Mouse (Mus musculus): Measurements from ENCODE around the gene Bdkrb2.

Gene Bdkrb2

DNA sequence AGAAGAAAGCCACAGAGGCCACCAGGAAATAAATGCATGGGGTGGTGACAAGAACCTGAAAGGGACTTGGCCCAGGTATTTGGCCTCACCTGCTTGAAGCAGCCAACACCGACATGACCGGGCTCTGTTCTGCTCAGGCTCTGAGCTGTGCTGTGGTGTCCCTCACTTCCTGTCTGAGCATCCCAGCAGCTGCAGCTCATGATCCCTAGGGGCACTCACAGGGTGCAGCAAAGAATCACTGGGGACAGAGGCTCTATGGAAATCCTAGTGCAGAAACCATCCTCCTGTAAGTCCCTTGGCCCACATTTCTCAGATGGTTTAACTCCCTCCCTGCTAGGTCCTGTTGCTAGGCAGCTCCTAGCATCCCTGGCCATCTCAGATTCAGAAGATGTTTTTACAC lies 15.9 kb upstream of the Bdkrb2 start:
- no peak for DNase-seq (ENCODE audit: low spot score)

GRCm38 (mm10) chr12:105548001-105548400 lies 15.0 kb upstream of the Bdkrb2 start:
- no peak for DNase-seq (ENCODE audit: low spot score)

GRCm38 (mm10) chr12:105548881-105549280 lies 14.1 kb upstream of the Bdkrb2 start:
- no peak for DNase-seq (ENCODE audit: low spot score)

- DNase-seq (ENCODE audit: low spot score) = no peak
Measured at GRCm38 (mm10) chr12:105549835-105550802, 12.9 kb upstream of the Bdkrb2 start.

GRCm38 (mm10) chr12:105551551-105551989 lies 11.5 kb upstream of the Bdkrb2 start:
- no peak for DNase-seq (ENCODE audit: low spot score)

GRCm38 (mm10) chr12:105554151-105554772 lies 8.8 kb upstream of the Bdkrb2 start:
- no peak for DNase-seq (ENCODE audit: low spot score)

GRCm38 (mm10) chr12:105555172-105555571 lies 7.9 kb upstream of the Bdkrb2 start:
- no peak for DNase-seq (ENCODE audit: low spot score)

GRCm38 (mm10) chr12:105557250-105557925 lies 5.6 kb upstream of the Bdkrb2 start:
- DNase-seq (ENCODE audit: low spot score) = no peak

GRCm38 (mm10) chr12:105561007-105561534 lies 2.0 kb upstream of the Bdkrb2 start:
- no peak for DNase-seq (ENCODE audit: low spot score)

DNA sequence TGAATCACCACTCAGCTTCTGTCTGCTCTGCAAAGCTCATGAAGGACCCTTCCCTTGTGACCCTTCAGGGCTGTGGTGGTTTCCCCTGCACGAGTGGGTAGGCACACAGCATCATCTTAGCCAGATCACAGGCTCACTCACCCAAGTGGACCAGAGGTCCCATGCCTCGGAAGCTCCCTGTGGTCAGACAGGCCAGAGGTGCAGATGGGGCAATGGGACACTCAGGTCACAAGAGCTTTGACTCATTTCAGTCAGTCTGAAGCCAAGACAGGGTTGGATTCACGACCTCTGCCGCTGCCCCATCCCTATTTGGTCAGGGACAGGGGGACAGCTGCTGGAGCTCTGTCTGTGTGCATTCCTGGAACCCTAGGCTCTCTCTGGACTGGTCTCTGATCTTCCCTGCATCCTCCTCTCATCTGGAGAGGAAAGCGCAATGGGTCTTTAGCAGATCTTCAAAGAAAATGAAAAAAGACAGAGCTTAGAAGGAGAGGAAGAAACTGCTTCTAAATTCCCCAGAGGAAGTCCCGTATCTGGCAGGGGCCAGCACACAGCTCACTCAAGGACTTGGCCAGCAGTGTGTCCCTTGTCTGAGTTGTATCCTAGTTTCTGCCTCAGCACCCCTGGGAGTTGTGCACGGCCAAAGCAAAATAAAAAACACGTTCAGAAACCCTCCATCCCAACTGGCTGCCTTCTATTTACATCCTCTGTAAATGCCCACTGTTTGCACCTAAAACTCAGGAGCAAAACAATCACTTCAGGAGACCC lies 788 bp upstream of the Bdkrb2 start:
- DNase-seq (ENCODE audit: low spot score) = no peak

GRCm38 (mm10) chr12:105563726-105564275 lies 775 bp downstream of the Bdkrb2 start:
- DNase-seq (ENCODE audit: low spot score) = no peak

DNA sequence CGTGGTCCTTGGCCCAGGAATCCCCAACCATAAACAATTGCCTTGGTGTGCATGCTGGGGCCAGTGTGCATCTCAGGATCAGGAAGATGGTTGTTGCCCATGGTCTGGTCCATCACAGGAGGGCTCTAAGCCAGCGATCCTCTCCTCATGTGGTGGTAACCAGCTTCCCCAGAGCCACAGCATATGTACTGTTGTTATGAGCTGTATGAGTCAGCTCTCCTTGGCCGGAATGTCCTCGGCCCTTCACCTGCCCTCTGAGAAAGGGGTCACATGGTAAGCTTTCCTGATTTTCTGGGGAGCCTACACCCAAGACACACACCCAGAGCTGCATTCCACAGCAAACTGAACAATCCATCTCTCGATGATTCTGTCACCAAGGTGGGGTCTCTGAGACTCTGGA lies 2.2 kb downstream of the Bdkrb2 start:
- no peak for DNase-seq (ENCODE audit: low spot score)

DNA sequence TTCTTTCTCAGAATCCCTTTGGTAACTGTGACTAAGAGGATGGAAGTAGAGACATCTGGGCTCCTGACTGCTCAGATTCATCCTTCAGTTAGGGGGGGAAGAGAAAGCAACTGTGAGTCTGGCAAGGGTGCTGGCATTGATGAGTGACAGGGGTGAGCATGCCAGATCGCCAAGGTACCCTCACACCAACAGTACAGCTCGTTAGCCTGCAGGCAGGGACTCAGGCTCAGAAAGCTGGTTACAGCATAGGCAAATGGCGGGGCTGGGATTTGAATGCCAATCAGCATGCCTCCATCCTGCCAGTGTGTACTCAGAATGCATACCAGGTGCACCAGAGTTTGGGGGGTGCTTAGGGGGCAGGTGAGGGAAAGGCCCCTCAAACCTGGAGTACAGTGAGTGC lies 8.8 kb downstream of the Bdkrb2 start:
- DNase-seq (ENCODE audit: low spot score) = no peak

- no peak for DNase-seq (ENCODE audit: low spot score)
Measured at GRCm38 (mm10) chr12:105572622-105573021, 9.6 kb downstream of the Bdkrb2 start.

GRCm38 (mm10) chr12:105574356-105574755 lies 11.3 kb downstream of the Bdkrb2 start:
- DNase-seq (ENCODE audit: low spot score) = no peak

- no peak for DNase-seq (ENCODE audit: low spot score)
Measured at GRCm38 (mm10) chr12:105580490-105580889, 17.5 kb downstream of the Bdkrb2 start.

DNA sequence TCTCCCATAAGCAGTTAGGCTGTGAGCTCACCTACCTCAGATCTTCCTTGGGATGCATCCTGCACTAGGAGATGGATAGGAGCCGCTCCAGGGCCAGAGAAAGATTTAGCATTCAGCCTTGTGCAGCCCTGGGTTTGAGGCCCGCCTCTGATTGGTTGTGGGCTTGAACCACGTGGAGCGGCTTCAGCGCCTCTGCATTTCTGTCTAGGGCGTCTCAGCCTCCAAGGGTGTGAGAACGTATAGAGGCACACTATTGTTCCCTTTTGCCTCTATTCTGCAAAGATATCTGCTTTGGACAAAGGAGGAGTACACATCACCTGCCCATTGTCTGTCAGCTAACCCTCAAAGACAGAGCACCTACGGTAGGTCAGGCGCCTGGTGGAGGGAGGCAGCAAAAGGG lies 19.5 kb downstream of the Bdkrb2 start:
- DNase-seq (ENCODE audit: low spot score) = no peak

GRCm38 (mm10) chr12:105583484-105583883 lies 20.5 kb downstream of the Bdkrb2 start:
- no peak for DNase-seq (ENCODE audit: low spot score)

- DNase-seq (ENCODE audit: low spot score) = no peak
Measured at GRCm38 (mm10) chr12:105584851-105585250, 21.8 kb downstream of the Bdkrb2 start.

GRCm38 (mm10) chr12:105587526-105587925 lies 24.5 kb downstream of the Bdkrb2 start:
- DNase-seq (ENCODE audit: low spot score) = no peak

DNA sequence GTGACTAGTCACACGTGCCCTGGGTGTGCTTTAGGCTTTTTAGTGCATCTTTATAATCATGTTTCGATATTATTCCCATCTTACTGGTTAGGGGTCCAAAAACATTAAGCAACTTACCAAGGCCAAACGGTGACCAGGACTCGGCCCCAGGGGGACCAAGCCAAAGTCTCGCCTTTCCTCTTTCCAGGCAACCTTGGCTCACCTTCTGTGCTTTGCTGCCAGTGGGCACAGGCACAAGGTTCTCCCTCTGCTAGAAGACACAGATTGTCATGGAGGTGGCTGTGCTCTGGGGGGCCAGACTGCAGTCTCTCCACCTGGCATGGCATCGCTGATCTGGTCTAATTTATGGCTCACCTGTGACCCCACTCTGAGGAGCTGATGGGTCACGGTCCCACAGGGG lies 27.8 kb downstream of the Bdkrb2 start:
- DNase-seq (ENCODE audit: low spot score) = no peak

Measured in spleen, adult 12 weeks (tissue).